Mouse (Mus musculus) erythroblast, embryonic 14.5 days (primary cell): ENCODE measurements around the gene Hmgcs2.

ENCODE experiments used
- GATA1 ChIP-seq: IDR thresholded peaks from 2 replicates; pipeline ENCODE4 v1.6.1; 2012; ENCODE audit warnings: low read length, inconsistent platforms, mixed read lengths
- TAL1 ChIP-seq: IDR thresholded peaks from 3 replicates; pipeline ENCODE4 v1.6.1; 2012; ENCODE audit warnings: low read length, inconsistent platforms, mixed read lengths

GRCm38 (mm10) chr3:98262133-98262532 lies 18.1 kb upstream of the Hmgcs2 start:
- TF ChIP-seq GATA1 = no peak
- TF ChIP-seq TAL1 = no peak
